Mouse (Mus musculus): ENCODE results near the gene Trim27.

The Trim27 gene

DNA sequence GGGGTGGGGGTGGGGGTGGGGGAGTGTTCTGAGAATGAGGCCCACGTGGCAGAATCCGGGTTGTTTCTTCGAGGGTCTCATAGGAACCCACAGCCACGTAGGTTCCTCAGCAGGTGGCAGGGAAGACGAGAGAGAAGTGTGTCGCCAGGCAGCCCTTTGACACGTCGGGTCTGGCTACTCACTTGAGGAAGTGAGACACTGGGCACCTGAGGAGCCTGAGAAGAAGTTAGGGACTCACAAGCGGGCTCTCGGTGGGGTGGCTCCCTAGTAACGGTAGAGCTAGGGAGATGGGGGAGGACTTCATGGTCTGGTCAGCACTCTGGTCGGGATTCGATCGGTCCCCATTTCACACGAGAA is at the start of gene Trim27:
Trim27 (plus strand) TSS at position 79 of the 357 bp plus-strand sequence.
- DNase-seq (ENCODE audit: low spot score) = peak; percentile 25

DNA sequence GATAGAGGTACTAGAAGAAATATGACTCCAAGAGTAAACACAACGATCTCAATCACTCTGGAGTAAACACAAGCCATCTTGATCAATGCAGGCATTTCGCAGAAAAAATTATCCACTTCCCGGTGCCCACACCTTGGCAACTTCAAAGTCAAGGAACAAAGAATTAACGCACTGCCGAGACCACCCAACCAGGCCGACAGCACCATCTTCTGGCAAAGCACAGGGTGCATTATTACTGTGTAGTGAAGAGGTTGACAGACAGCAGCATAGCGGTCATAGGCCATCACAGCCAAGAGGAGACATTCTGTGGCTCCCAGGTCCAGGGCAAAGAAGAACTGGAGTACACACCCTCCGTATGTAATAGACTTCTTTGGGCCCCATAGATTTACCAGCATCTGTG is 36.8 kb upstream of the Trim27 start:
- DNase-seq (ENCODE audit: low spot score) = no peak

GRCm38 (mm10) chr13:21145767-21146166 is 33.5 kb upstream of the Trim27 start, which contains the start of gene Olfr1368:
Olfr1368 (minus strand) TSS chr13:21145867.
- no peak for DNase-seq (ENCODE audit: low spot score)

DNA sequence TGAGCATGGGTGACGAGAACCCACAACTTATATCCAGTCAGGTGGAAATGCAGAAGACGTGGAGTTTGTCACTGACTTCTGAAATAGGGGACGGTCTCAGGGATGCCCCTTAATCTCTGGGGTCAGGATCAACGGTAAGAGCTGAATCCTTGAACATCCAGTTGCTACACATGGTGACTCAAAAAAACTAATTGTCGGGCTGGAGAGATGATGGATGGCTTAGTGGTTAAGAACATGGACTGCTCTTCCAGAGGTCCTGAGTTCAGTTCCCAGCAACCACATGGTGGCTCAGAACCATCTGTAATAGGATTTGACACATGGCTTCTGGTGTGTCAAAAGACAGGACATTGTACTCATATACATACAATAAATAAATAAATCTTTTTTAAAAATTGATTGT is 23.4 kb upstream of the Trim27 start:
- no peak for DNase-seq (ENCODE audit: low spot score)

- no peak for DNase-seq (ENCODE audit: low spot score)
Observed at GRCm38 (mm10) chr13:21158071-21158470, 21.2 kb upstream of the Trim27 start.

DNA sequence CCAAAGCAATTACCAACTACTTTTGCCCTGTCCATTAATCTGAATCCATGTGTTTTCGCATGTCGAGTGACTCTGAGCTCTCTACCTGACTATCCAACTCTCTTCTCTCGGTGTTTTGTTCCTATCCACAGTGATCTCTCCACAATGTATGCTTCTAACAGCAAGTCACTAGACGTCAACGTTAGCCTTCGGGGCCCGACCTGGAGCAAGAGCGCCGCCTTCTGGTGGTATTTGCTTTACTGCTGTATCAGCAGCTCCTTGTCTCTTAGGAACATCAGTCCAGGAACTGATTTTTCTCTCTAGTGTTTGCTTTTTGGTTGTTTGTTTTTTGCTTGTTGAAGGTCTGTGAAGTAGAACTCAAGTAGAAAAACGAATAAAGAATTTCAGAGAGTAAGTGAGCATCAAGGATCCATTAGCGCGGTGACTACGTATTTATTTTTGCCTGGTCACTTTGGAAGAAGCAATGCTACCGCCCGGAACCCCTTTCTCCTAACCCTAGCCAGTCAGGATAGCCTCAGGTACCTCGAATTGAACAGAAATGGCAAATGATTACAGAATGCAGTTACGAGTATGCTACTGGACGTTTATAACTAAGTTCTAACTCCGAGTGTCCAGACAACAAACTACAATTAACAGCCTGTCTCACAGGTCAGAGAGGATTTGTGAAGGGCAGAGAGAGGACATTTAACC is 20.3 kb upstream of the Trim27 start:
- peak; percentile 81 for DNase-seq (ENCODE audit: low spot score)

DNA sequence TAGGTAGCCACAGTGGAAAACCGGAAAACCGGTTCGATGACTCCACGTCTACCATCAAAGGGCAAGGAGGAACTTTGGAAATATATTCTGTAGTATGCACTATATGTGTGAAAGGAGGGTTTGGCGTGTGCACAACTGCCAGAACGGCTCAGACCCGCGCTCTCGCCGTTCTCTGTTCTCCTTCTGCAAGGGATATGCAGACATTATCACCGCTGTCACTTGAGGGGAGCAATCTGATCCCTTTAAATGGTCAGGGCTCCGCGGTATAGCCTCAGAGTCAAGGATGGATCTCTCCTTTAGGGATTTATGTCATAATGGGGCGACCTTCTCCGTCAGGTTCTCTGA is 19.8 kb upstream of the Trim27 start:
- DNase-seq (ENCODE audit: low spot score) = no peak

DNA sequence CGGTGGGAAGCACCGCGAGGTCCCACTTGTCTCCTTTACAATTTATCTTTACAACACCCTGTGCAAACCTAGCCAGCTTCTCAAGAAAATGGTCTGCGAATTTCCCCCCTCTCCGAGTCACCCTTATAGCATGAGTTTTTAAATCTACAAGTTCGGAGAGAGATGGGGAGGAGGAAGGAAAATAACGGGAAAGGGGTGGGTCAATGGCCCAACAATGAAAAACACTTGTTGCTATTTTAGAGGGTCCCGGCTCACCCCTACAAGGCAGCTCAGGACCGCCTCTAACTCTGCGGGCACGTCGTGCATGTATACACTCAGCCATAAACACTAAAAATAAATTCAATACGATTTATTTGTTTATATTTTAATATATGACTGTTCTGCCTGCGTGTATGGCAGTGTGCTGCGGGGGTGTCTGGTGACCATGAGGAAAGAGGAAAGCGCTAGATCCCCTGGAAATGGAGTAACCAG is 19.2 kb upstream of the Trim27 start:
- no peak for DNase-seq (ENCODE audit: low spot score)

DNA sequence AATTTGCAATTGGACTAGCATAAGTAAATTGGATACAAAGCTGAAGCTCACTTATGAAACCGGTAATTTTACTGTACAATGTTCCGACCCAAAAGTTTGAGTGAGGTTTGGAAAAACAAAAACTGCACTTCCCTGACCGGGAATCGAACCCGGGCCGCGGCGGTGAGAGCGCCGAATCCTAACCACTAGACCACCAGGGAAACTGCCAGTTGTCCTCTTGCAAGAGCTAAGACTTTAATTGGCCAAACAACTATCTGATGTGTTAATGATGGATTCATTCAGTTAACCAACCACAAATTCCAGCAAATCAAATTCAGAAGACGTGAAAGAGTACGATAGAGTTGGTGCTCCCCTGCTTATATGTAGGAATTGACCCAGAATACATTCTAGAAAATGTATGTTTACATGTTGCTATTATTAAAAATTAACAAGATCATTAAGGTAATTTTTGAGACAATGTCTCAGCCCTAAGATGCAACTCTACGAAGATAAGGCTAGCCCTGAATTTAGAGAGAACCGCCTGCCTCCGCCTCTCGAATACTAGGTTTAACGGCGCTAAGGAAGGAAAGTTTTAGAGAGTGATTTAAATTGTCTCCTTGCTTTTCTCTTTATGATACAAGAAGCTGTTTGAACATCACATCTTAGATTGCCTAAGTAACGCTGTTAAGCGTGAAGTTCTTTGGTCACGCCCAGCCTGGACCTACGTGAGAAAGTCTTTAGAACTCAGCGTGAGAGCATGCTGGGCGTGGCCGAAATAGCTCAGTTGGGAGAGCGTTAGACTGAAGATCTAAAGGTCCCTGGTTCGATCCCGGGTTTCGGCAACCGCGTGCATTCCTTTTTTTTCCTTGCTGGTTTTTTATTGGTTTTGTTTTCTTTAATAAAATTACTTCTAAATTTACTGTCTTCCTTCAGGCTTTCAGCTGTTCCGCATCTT is 18.3 kb upstream of the Trim27 start:
- DNase-seq (ENCODE audit: low spot score) = peak; percentile 98

- DNase-seq (ENCODE audit: low spot score) = no peak
Observed at GRCm38 (mm10) chr13:21161591-21161990, 17.7 kb upstream of the Trim27 start.

GRCm38 (mm10) chr13:21162591-21162990 is 16.7 kb upstream of the Trim27 start:
- no peak for DNase-seq (ENCODE audit: low spot score)

- DNase-seq (ENCODE audit: low spot score) = peak; percentile 66
Observed at GRCm38 (mm10) chr13:21166936-21167909, 12.0 kb upstream of the Trim27 start.

- no peak for DNase-seq (ENCODE audit: low spot score)
Observed at GRCm38 (mm10) chr13:21167910-21168300, 11.3 kb upstream of the Trim27 start.

GRCm38 (mm10) chr13:21168371-21169011 is 10.8 kb upstream of the Trim27 start:
- no peak for DNase-seq (ENCODE audit: low spot score)

- no peak for DNase-seq (ENCODE audit: low spot score)
Observed at GRCm38 (mm10) chr13:21169121-21169656, 10.1 kb upstream of the Trim27 start.

DNA sequence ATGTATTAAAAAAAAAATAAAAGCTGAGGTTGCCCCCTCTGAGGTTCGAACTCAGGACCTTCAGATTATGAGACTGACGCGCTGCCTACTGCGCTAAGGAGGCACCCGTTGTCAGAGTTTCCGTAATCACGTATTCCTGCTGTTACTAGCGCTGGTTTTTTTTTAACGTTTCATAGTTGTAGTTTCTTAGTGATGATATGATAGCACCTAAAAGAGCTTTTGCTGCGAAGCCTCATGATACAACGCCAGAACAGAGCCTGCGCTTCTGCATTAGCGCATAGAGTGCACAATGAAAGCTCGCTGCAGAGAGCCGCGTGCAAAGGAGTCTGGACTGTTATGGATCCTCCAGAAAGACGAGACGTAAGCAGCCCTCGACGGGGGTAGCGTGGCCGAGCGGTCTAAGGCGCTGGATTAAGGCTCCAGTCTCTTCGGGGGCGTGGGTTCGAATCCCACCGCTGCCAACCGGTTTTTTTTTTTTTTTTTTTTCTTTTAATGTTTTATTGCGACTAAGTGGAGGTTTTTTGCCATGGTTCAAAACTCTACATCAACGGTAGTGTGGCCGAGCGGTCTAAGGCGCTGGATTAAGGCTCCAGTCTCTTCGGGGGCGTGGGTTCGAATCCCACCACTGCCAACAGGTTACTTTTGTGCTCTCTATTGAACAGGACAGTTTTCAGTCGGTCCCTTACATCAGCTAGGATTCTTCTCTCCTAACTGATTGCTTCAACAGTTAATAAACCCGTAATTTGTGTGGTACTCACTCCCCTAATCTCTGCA is 9.4 kb upstream of the Trim27 start:
- peak; percentile 62 for DNase-seq (ENCODE audit: low spot score)

- no peak for DNase-seq (ENCODE audit: low spot score)
Observed at GRCm38 (mm10) chr13:21170431-21171155, 8.7 kb upstream of the Trim27 start.

GRCm38 (mm10) chr13:21171156-21171530 is 8.1 kb upstream of the Trim27 start:
- DNase-seq (ENCODE audit: low spot score) = no peak

DNA sequence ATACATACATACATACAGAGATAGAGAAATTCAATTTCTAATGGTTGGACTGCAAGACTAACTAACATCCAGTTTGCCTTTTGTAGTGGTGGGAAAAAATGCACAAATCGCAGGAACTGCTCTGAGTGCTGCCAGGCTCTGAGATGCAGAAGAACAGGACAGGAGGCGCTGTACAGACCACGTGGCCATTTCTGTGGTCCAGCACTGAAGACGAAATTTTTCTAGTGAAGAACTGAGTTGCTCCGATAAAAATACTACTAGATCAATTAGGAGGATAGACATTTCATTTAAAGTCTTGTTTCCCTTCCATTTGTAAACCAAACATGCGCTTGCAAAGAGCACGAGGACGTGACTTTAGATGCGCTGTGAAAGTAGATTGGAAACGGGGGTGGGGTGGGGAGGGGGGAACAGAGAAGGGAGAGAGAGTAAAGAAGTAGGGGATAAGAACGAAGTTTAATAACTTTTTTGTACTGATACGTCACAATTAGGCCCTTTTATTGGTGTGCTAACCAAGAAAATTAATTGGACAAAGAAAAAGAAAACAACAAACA is 7.6 kb upstream of the Trim27 start:
- DNase-seq (ENCODE audit: low spot score) = no peak
